Mouse (Mus musculus) stomach, postnatal 0 days (tissue): ENCODE data around the gene Hp. TPM values are rescaled to one million over a fixed set of nuclear protein-coding genes. Genes with fewer than 3 reads are reported as not detected.

Source experiments
- ATAC-seq: fragments of 200-750 bp; cut with Nextera tagmentation; 2 replicates; pipeline ENCODE4 v1.8.0; 2017; ENCODE audit not compliant: low FRiP score, low TSS enrichment
- DNase-seq: peaks from one replicate; pipeline ENCODE4 v3.0.0-alpha.2; 2016; ENCODE audit warnings: low spot score
- H3K27ac ChIP-seq: fragments of 300-500 bp; sonication (generic); replicated peaks from 2 replicates; pipeline ENCODE4 v1.5.1; 2014; ENCODE audit warnings: mild to moderate bottlenecking, control low read depth
- H3K27me3 ChIP-seq: fragments of 300-500 bp; sonication (generic); 2 replicates; pipeline ENCODE4 v1.6.1; 2014; ENCODE audit warnings: low read length; ENCODE audit not compliant: control insufficient read depth, insufficient read depth
- H3K36me3 ChIP-seq: fragments of 300-500 bp; sonication (generic); 2 replicates; pipeline ENCODE4 v1.6.1; 2014; ENCODE audit warnings: low read length, mixed read lengths; ENCODE audit not compliant: control insufficient read depth, insufficient read depth
- H3K4me1 ChIP-seq: fragments of 300-500 bp; sonication (generic); replicated peaks from 2 replicates; pipeline ENCODE4 v1.6.1; 2014; ENCODE audit warnings: antibody characterized with exemption; ENCODE audit not compliant: control insufficient read depth, insufficient read depth
- H3K4me2 ChIP-seq: fragments of 300-500 bp; sonication (generic); replicated peaks from 2 replicates; pipeline ENCODE4 v1.6.1; 2014; ENCODE audit warnings: low read depth, mild to moderate bottlenecking, control low read depth, moderate library complexity
- H3K4me3 ChIP-seq: fragments of 300-500 bp; sonication (generic); 2 replicates; pipeline ENCODE4 v1.5.1; 2014; ENCODE audit warnings: low read depth, low read length, control low read depth
- H3K9ac ChIP-seq: fragments of 300-500 bp; sonication (generic); 2 replicates; pipeline ENCODE4 v1.6.1; 2014; ENCODE audit warnings: mild to moderate bottlenecking, low read length, control low read depth, mixed read lengths
- H3K9me3 ChIP-seq: fragments of 300-500 bp; sonication (generic); 2 replicates; pipeline ENCODE4 v1.6.1; 2016; ENCODE audit warnings: low read length; ENCODE audit not compliant: control insufficient read depth
- CTCF ChIP-seq: IDR thresholded peaks from 2 replicates; pipeline ENCODE4 v1.5.1; 2016; ENCODE audit warnings: antibody characterized with exemption, low read depth, mild to moderate bottlenecking, moderate library complexity
- EP300 ChIP-seq: optimal IDR thresholded peaks from 2 replicates; pipeline ENCODE3; 2016; ENCODE audit warnings: antibody characterized with exemption
- WGBS: fragments of 180-500 bp; shearing (Covaris S2); extraction: QIAGEN DNeasy Blood & Tissue Kit; methylation state at CpG from one replicate; pipeline ENCODE4 v1.1.7; 2014; 5-methylcytosine and 5-hydroxymethylcytosine counted together
- polyA plus RNA-seq: library from polyadenylated mRNA; unstranded; fragments of >200 nt; fragmentation: Nextera tagmentation; extraction: Ambion mirVana; gene quantifications from 2 replicates; pipeline ENCODE4 v1.2.1, GENCODE M21; 2015

Gene Hp
- polyA plus RNA-seq, result 5.0 and 8.4 TPM in 2 replicates

DNA sequence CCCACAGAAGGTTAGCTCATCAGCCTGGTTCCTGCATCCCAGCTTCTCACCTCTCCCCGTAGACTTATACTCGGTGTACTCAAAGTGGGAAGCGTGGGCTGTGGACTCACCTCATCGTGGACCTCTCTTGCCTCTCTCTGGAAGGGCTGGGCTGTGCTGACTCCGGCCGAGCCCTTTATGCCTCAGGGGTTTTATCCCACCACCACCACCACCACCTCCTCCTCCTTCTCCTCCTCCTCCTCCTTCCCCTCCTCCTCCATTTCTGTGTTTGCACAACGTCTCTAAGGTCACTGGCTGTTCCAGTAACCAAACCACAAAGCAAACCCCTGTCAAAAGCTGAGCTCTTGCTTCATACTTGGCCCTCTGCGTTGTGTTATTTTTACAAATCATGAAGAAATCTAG, at the start of gene Hp:
Hp (minus strand) TSS at position 273 of the 402 bp plus-strand sequence.
- H3K9ac ChIP-seq, result no peak within 1 kb of the TSS
- H3K36me3 ChIP-seq, result no peaks in the 10 kb centered on the region
- TF ChIP-seq EP300 (no peak), CTCF (no peak)
- no peaks in the 10 kb centered on the region for H3K27me3 ChIP-seq
- H3K4me3 ChIP-seq, result no peak within 1 kb of the TSS
- DNase-seq (no peak), ATAC-seq (0 out of 2 replicates have a peak, but pooled peaks have one; percentile 26)
- H3K27ac ChIP-seq, result no peak within 1 kb of the TSS
- WGBS, result 41% methylated on average over 8 of the region's 8 CpGs
- no peak within 1 kb of the TSS for H3K4me2 ChIP-seq
- no peaks in the 10 kb centered on the region for H3K4me1 ChIP-seq
- H3K9me3 ChIP-seq, result no peaks in the 10 kb centered on the region

DNA sequence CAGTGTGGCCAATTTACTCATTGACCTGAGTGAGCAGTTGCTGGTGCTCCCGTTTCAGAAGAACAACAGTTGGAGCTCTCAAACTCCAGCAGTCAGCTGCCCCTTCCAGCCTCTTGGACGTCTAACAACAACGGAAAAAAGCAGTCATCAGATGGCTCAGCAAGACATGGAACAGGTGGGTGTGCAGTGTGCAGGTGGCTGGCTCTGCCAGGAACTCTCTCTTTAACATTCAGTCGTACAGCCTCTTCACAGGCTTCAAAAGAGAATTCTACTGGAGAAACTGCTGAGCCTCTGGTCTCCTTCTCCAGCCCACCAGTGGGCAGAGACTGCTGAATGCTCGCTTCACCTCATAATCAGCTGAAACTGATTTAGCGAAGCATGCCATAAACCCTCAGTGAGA, 49.7 kb upstream of the Hp start:
- H3K9me3 ChIP-seq, result no peaks in the 10 kb centered on the region
- no peaks in the 10 kb centered on the region for H3K36me3 ChIP-seq
- no peak for DNase-seq
- H3K4me3 ChIP-seq, result no peak overlapping the region
- H3K27ac ChIP-seq, result no peak overlapping the region
- ATAC-seq, result no peak
- H3K27me3 ChIP-seq, result no peaks in the 10 kb centered on the region
- H3K4me2 ChIP-seq, result no peak overlapping the region
- H3K9ac ChIP-seq, result no peak overlapping the region
- 56% methylated on average over 6 of the region's 6 CpGs for WGBS
- TF ChIP-seq EP300 (no peak), CTCF (no peak)
- H3K4me1 ChIP-seq, result no peaks in the 10 kb centered on the region

DNA sequence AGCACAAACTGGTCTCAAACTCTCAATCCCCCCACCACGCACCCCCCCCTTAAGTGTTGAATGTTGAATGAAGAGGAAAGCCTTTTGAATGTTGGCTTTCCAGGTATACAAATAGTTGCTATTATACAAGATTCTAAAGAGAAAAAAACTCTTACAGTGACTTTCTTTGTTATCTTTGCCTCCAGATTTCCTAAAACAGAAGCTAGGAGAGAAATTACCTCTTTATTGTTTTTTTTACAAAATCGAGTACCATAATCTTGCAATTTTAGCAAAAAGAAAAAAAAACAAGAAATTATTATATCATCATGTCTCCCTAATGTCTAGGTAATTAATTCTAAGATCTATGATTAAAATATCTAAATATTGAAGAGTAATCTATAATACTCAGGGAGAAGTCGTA, 36.6 kb upstream of the Hp start:
- no peak for ATAC-seq
- no peak overlapping the region for H3K27ac ChIP-seq
- H3K36me3 ChIP-seq, result no peaks in the 10 kb centered on the region
- WGBS, result 78% methylated on average over 3 of the region's 3 CpGs
- H3K4me1 ChIP-seq, result no peaks in the 10 kb centered on the region
- no peaks in the 10 kb centered on the region for H3K9me3 ChIP-seq
- H3K27me3 ChIP-seq, result no peaks in the 10 kb centered on the region
- H3K4me3 ChIP-seq, result no peak overlapping the region
- H3K9ac ChIP-seq, result no peak overlapping the region
- H3K4me2 ChIP-seq, result no peak overlapping the region
- TF ChIP-seq CTCF, result no peak
- TF ChIP-seq EP300, result no peak
- DNase-seq, result no peak

DNA sequence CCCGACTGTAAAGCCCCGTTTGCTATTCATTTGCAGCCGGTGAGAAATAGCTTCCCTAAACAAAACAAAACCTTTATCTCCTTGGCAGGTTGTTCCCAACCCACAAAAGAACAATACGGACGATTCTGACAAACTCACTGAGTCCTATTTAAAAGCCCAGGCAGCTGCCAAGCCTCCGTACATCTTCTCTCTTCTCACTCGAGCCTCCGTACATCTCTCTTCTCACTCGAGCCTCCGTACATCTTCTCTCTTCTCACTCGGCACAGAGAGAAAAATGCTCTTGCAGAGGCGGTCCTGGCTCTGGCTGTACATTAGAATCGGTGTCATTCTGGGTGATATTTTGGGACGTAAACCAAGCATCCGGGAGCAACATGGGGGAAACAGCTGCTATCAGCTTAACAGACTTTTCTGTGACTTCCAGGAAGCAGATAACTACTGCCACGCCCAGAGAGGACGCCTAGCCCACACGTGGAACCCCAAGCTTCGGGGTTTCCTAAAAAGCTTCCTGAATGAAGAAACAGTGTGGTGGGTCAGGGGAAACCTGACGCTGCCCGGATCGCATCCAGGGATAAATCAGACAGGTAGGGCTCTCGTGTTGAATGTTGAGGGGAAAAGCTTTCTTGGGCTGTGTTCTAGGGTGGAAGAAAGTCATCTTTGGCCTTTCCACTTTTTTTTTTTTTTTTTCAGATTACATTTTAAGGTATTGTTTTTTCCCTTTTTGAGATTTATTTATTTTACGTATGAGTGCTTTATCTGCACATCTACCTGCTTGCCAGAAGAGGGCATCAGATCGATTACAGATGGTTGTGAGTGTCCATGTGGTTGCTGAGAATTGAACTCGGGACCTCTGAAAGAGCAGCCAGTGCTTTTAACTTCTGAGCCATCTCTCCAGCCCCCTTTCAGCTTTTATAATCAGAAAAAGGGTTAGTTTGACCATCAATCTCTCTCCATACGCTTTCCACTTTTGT, 35.6 kb upstream of the Hp start, which contains the start of gene Pkd1l3:
Pkd1l3 (plus strand) TSS at position 275 of the 968 bp plus-strand sequence.
- TF ChIP-seq EP300 (no peak), CTCF (peak; percentile 45)
- H3K4me1 ChIP-seq, result no peaks in the 10 kb centered on the region
- no peaks in the 10 kb centered on the region for H3K27me3 ChIP-seq
- peak within 1 kb of the TSS; percentile 24; the same call in 1 of the 2 replicates for H3K4me2 ChIP-seq
- H3K9me3 ChIP-seq, result no peaks in the 10 kb centered on the region
- no peak within 1 kb of the TSS for H3K4me3 ChIP-seq
- no peaks in the 10 kb centered on the region for H3K36me3 ChIP-seq
- no peak for DNase-seq
- 47% methylated on average over 27 of the region's 27 CpGs for whole genome bisulfite sequencing
- H3K9ac ChIP-seq, result no peak within 1 kb of the TSS
- ATAC-seq, result no peak
- H3K27ac ChIP-seq, result no peak within 1 kb of the TSS

DNA sequence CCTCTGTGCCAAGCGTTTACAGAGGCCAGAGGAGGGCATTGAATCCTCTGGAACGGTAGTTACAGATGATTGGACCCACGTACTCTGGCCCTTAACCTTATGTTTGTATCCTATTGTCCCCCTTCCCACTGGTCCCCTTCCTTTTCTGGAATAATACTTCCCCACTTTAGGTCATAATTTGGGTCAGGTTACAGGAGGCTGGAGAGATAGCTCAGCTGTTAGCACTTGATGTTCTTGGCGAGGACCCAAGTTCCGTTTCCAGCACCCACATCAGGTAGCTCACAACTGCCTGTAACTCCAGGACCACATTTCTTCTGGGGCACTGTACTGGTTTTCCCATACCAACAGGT, 30.2 kb upstream of the Hp start:
- no peak for TF ChIP-seq EP300
- TF ChIP-seq CTCF, result no peak
- DNase-seq, result no peak
- Histone ChIP-seq H3K9me3 (no peaks in the 10 kb centered on the region), H3K27ac (peak overlapping the region; percentile 98), H3K4me2 (peak overlapping the region; percentile 80), H3K36me3 (no peaks in the 10 kb centered on the region), H3K4me1 (0 out of 2 replicates have a peak, but pooled peaks cover 2% of the 10 kb centered on the region), H3K9ac (peak overlapping the region; percentile 70; the same call in 1 of the 2 replicates), H3K27me3 (no peaks in the 10 kb centered on the region), H3K4me3 (peak overlapping the region; percentile 68)
- no peak for ATAC-seq
- WGBS, result 9% methylated on average over 5 of the region's 5 CpGs
